Mouse (Mus musculus): ENCODE results near the gene Aatk.

DNA sequence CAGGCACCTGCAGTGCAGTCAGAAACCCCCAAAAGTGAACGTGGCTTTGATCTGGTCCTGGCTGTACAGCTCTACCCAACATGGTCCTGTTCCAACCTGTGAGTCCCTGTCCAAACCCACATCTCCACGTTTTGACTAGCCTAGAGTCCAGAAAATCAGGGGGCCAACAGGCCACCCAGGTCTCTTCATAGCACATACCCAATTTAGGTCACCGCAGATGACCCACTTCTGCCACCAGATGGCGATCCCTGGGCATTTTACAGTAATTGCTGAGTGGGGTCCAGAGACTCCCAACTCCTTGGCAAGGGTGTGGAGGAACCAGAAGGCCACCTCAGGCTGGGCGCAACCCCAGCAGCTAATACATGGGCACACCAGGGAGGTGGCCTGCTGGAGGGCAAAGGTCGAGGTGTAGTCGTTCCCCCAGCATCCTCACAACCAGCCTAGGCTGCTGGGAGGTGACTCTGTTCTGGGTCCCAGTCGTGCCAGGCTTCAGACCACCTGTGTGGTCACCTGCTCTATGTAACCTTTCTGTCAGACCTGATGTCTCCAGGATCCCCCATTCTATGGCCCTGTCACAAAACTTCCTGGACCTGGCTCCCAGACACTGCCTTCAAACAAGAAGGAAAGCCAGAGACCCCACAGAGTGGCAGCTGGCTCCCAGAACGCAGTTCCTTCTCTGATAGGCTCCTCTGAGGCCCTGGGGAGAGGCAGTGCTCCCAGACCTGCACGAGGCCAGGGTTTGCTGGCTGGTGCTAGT lies 16.6 kb downstream of the Aatk start:
- TF ChIP-seq CTCF (IDR thresholded peaks at IDR 0.05; ENCODE audit: low read depth, low read length) (no peak), GATA1 (IDR thresholded peaks at IDR 0.05; ENCODE audit: borderline replicate concordance, low read length) (no peak), POLR2AphosphoS5 (IDR thresholded peaks at IDR 0.05; ENCODE audit: insufficient replicate concordance, low read depth, low read length) (no peak), TAL1 (conservative IDR thresholded peaks at IDR 0.05; ENCODE audit: low read depth, low read length) (no peak), GATA2 (IDR thresholded peaks at IDR 0.05; ENCODE audit: borderline replicate concordance, low read depth, low read length) (no peak)

All from G1E (cell line).